In the genomic region with DNA sequence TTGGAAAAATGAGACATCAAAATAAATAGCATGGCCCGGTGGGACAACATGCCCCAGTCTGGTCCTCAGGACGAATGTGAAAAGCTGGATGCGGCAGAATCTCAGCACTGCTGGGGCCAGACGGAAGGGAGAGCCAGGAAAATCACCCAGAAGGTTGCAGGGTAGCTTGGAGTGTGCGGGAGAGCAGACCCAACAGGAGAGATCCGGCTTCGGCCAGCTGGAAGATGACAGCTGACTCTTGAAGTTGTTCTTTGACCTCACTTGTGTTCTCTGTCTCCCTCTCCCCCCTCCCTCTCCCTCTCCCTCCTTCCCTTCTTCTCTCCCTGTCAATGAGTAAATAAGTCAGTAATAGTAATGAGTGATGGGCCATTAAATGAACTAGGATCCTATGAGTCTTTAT, we compare ENCODE assay signal across 24 mouse cellular contexts. TPM values are rescaled to one million over a fixed set of nuclear protein-coding genes. Genes with fewer than 3 reads are reported as not detected.
DNase-seq lines count a peak whose midpoint lies in the region; ATAC-seq and TF ChIP-seq lines count a peak whose summit lies in the region.
"Had no signal": no experiment of that assay in that cellular context is flagged by ENCODE, and none has a peak within 500 bp of the region (broad histone marks: within the 10 kb centered on the region; RNA-seq: fewer than 3 reads in every experiment).

No protein-coding gene starts in this region.

- no peak overlapping the region for H3K4me2 ChIP-seq in intestine, embryonic 16.5 days (ENCODE audit: low read depth, low read length)
- no peak overlapping the region for H3K4me2 ChIP-seq in intestine, embryonic 15.5 days (replicated peaks)
- H3K4me2 ChIP-seq in kidney, embryonic 16.5 days (replicated peaks; ENCODE audit: low read depth, low read length) = no peak overlapping the region
- H3K4me2 ChIP-seq in lung, embryonic 14.5 days = no peak overlapping the region
- no peak overlapping the region for H3K4me2 ChIP-seq in liver, postnatal 0 days (ENCODE audit: low read depth, low read length)
- H3K4me2 ChIP-seq: forebrain, embryonic 12.5 days; hindbrain, embryonic 15.5 days; midbrain, embryonic 15.5 days; stomach, embryonic 15.5 days had no signal

- no peaks in the 10 kb centered on the region for H3K36me3 ChIP-seq in intestine, embryonic 16.5 days (ENCODE audit: control insufficient read depth, insufficient read depth, low read length)
- H3K36me3 ChIP-seq in intestine, embryonic 15.5 days = no peaks in the 10 kb centered on the region
- H3K36me3 ChIP-seq in kidney, embryonic 16.5 days (ENCODE audit: insufficient read depth, low read length) = no peaks in the 10 kb centered on the region
- H3K36me3 ChIP-seq in lung, embryonic 14.5 days (ENCODE audit: insufficient read depth) = no peaks in the 10 kb centered on the region
- no peaks in the 10 kb centered on the region for H3K36me3 ChIP-seq in liver, postnatal 0 days (replicated peaks; ENCODE audit: insufficient read depth, low read length)
- H3K36me3 ChIP-seq: forebrain, embryonic 12.5 days; G1E; hindbrain, embryonic 15.5 days; midbrain, embryonic 15.5 days; stomach, embryonic 15.5 days had no signal

- no peaks in the 10 kb centered on the region for H3K27me3 ChIP-seq in intestine, embryonic 16.5 days (replicated peaks; ENCODE audit: control insufficient read depth, insufficient read depth, low read length)
- H3K27me3 ChIP-seq in intestine, embryonic 15.5 days (replicated peaks) = no peaks in the 10 kb centered on the region
- H3K27me3 ChIP-seq in kidney, embryonic 16.5 days (ENCODE audit: insufficient read depth, low read length) = no peaks in the 10 kb centered on the region
- no peaks in the 10 kb centered on the region for H3K27me3 ChIP-seq in lung, embryonic 14.5 days (ENCODE audit: insufficient read depth, low read length)
- H3K27me3 ChIP-seq in liver, postnatal 0 days (ENCODE audit: insufficient read depth, low read length) = no peaks in the 10 kb centered on the region
- H3K27me3 ChIP-seq: forebrain, embryonic 12.5 days; hindbrain, embryonic 15.5 days; midbrain, embryonic 15.5 days; stomach, embryonic 15.5 days had no signal

- TF ChIP-seq EP300 in liver, postnatal 0 days (IDR thresholded peaks at IDR 0.05; ENCODE audit: low read depth) = no peak

- H3K4me1 ChIP-seq in intestine, embryonic 16.5 days (ENCODE audit: control insufficient read depth, insufficient read depth, low read length) = no peaks in the 10 kb centered on the region
- H3K4me1 ChIP-seq in intestine, embryonic 15.5 days (replicated peaks) = no peaks in the 10 kb centered on the region
- peaks cover 19% of the 10 kb centered on the region for H3K4me1 ChIP-seq in kidney, embryonic 16.5 days (ENCODE audit: insufficient read depth, low read length)
- no peaks in the 10 kb centered on the region for H3K4me1 ChIP-seq in lung, embryonic 14.5 days (ENCODE audit: insufficient read depth)
- H3K4me1 ChIP-seq in liver, postnatal 0 days (ENCODE audit: insufficient read depth) = no peaks in the 10 kb centered on the region
- H3K4me1 ChIP-seq: midbrain, embryonic 15.5 days; stomach, embryonic 15.5 days had no signal

- WGBS in intestine, embryonic 16.5 days = 72% methylated on average over 7 of the region's 7 CpGs
- 72% methylated on average over 7 of the region's 7 CpGs for WGBS in intestine, embryonic 15.5 days
- WGBS in kidney, embryonic 16.5 days = 60% methylated on average over 7 of the region's 7 CpGs
- WGBS in lung, embryonic 14.5 days = 42% methylated on average over 7 of the region's 7 CpGs
- WGBS in liver, postnatal 0 days (ENCODE audit: insufficient replicate concordance) = 71% methylated on average over 7 of the region's 7 CpGs

- H3K4me3 ChIP-seq in intestine, embryonic 16.5 days (ENCODE audit: low read length) = no peak overlapping the region
- H3K4me3 ChIP-seq in intestine, embryonic 15.5 days (replicated peaks) = no peak overlapping the region
- no peak overlapping the region for H3K4me3 ChIP-seq in kidney, embryonic 16.5 days (ENCODE audit: low read length)
- no peak overlapping the region for H3K4me3 ChIP-seq in lung, embryonic 14.5 days (ENCODE audit: low read depth, low read length)
- H3K4me3 ChIP-seq in liver, postnatal 0 days (ENCODE audit: low read depth, low read length) = no peak overlapping the region
- H3K4me3 ChIP-seq: forebrain, embryonic 12.5 days; gastrocnemius, adult 2 months; hindbrain, embryonic 15.5 days; layer of hippocampus, adult 2 months; left cerebral cortex, adult 2 months; midbrain, embryonic 15.5 days; myocyte; stomach, embryonic 15.5 days had no signal

- no peak overlapping the region for H3K27ac ChIP-seq in intestine, embryonic 16.5 days (ENCODE audit: low read length)
- no peak overlapping the region for H3K27ac ChIP-seq in intestine, embryonic 15.5 days
- no peak overlapping the region for H3K27ac ChIP-seq in kidney, embryonic 16.5 days (ENCODE audit: low read length)
- H3K27ac ChIP-seq in lung, embryonic 14.5 days (ENCODE audit: low read depth) = no peak overlapping the region
- no peak overlapping the region for H3K27ac ChIP-seq in liver, postnatal 0 days (ENCODE audit: low read depth)
- H3K27ac ChIP-seq: forebrain, embryonic 12.5 days; gastrocnemius, adult 2 months; hindbrain, embryonic 15.5 days; layer of hippocampus, adult 2 months; left cerebral cortex, adult 2 months; midbrain, embryonic 15.5 days; stomach, embryonic 15.5 days had no signal

- no peaks in the 10 kb centered on the region for H3K9me3 ChIP-seq in intestine, embryonic 16.5 days (ENCODE audit: control insufficient read depth, low read length)
- no peaks in the 10 kb centered on the region for H3K9me3 ChIP-seq in intestine, embryonic 15.5 days
- H3K9me3 ChIP-seq in kidney, embryonic 16.5 days (ENCODE audit: low read length) = no peaks in the 10 kb centered on the region
- H3K9me3 ChIP-seq in lung, embryonic 14.5 days (ENCODE audit: low read depth, low read length) = no peaks in the 10 kb centered on the region
- H3K9me3 ChIP-seq in liver, postnatal 0 days (ENCODE audit: low read length) = no peaks in the 10 kb centered on the region
- H3K9me3 ChIP-seq: forebrain, embryonic 12.5 days; G1E; hindbrain, embryonic 15.5 days; midbrain, embryonic 15.5 days; stomach, embryonic 15.5 days had no signal

- no peak for TF ChIP-seq CTCF in lung, embryonic 14.5 days (IDR thresholded peaks at IDR 0.05; ENCODE audit: low read depth)
- TF ChIP-seq CTCF in liver, postnatal 0 days (IDR thresholded peaks at IDR 0.05; ENCODE audit: low read depth) = no peak

- ATAC-seq in intestine, embryonic 16.5 days = 0 out of 2 replicates have a peak, but pooled peaks have one; percentile 21
- ATAC-seq in intestine, embryonic 15.5 days = no peak
- ATAC-seq in kidney, embryonic 16.5 days (ENCODE audit: low FRiP score, low TSS enrichment) = peak; percentile 69
- no peak for ATAC-seq in lung, embryonic 14.5 days (ENCODE audit: insufficient read depth)
- no peak for ATAC-seq in liver, postnatal 0 days
- no peak for ATAC-seq in activated CD4-positive, CD25-positive, alpha-beta regulatory T cell, adult 4 months
- ATAC-seq: midbrain, embryonic 15.5 days had no signal

- DNase-seq in lung, embryonic 14.5 days = peak; percentile 22
- DNase-seq in lung, postnatal 4 days = peak; percentile 15 to 70
- no peak for DNase-seq in gastrocnemius, postnatal 10 days
- no peak for DNase-seq in liver, postnatal 0 days
- DNase-seq: gastrocnemius, adult 2 months; heart, postnatal 36 days; left cerebral cortex, postnatal 4 days; liver; thymus, adult 18-20 months had no signal

- no peak overlapping the region for H3K9ac ChIP-seq in intestine, embryonic 16.5 days (ENCODE audit: low read depth, low read length)
- no peak overlapping the region for H3K9ac ChIP-seq in intestine, embryonic 15.5 days
- no peak overlapping the region for H3K9ac ChIP-seq in kidney, embryonic 16.5 days (replicated peaks; ENCODE audit: low read length)
- H3K9ac ChIP-seq in lung, embryonic 14.5 days = no peak overlapping the region
- H3K9ac ChIP-seq in liver, postnatal 0 days (replicated peaks) = no peak overlapping the region
- H3K9ac ChIP-seq: forebrain, embryonic 12.5 days; hindbrain, embryonic 15.5 days; midbrain, embryonic 15.5 days; stomach, embryonic 15.5 days had no signal

RNA-seq across cellular contexts. Expression of gene Osbpl6, which starts 27.9 kb away (rescaled TPM):
- 9.4 and 10.3 TPM in 2 replicates for polyA plus RNA-seq in intestine, embryonic 16.5 days (2015; fragmentation: Nextera tagmentation; extraction: Ambion mirVana)
- 8.3 and 11.2 TPM in 2 replicates for polyA plus RNA-seq in intestine, embryonic 15.5 days (2015; fragmentation: Nextera tagmentation; extraction: Ambion mirVana)
- polyA plus RNA-seq in kidney, embryonic 16.5 days (2015; fragmentation: Nextera tagmentation; extraction: Ambion mirVana) = 17.8 and 18.4 TPM in 2 replicates
- 17.3 and 17.6 TPM in 2 replicates for polyA plus RNA-seq in lung, embryonic 14.5 days (2014; fragmentation: Nextera tagmentation; extraction: Ambion mirVana)
- 10 to 100 TPM; 11.4 to 14.5 TPM for total RNA-seq in gastrocnemius, postnatal 10 days (2021)
- polyA plus RNA-seq in liver, postnatal 0 days (2015; fragmentation: Nextera tagmentation; extraction: Ambion mirVana) = 0.23 and 0.27 TPM in 2 replicates
- not detected for polyA plus RNA-seq in activated CD4-positive, CD25-positive, alpha-beta regulatory T cell, adult 4 months (2017; shearing (Covaris generic))
- total RNA-seq: common myeloid progenitor, adult 5-6 weeks; granulocyte monocyte progenitor cell, adult 5-6 weeks; megakaryocyte-erythroid progenitor cell, adult 5-6 weeks had no signal
- polyA plus RNA-seq: G1E had no signal

Comparison
In these comparisons a context has a peak if more than half of its experiments do, and no peak if none do; other contexts are left out.
1. ATAC-seq: peak in intestine, embryonic 16.5 days (single experiment) and kidney, embryonic 16.5 days (single experiment); none in intestine, embryonic 15.5 days (single experiment), lung, embryonic 14.5 days (single experiment), liver, postnatal 0 days (single experiment) and activated CD4-positive, CD25-positive, alpha-beta regulatory T cell, adult 4 months (single experiment).
2. DNase-seq: peak in lung, embryonic 14.5 days (single experiment) and lung, postnatal 4 days (2 of 2); none in gastrocnemius, postnatal 10 days (single experiment) and liver, postnatal 0 days (single experiment).